Mouse (Mus musculus) MEL (cell line): ENCODE measurements around the gene Tubgcp6. TPM values are rescaled to one million over a fixed set of nuclear protein-coding genes. Genes with fewer than 3 reads are reported as not detected.

Source experiments
- DNase-seq: peaks from one replicate; pipeline ENCODE4 v3.0.0; 2011; ENCODE audit warnings: low read depth, low spot score
- H3K27ac ChIP-seq: 2 replicates; pipeline ENCODE4 v1.5.1; 2012; ENCODE audit warnings: low read depth, mild to moderate bottlenecking, control low read depth, low read length, moderate library complexity; ENCODE audit not compliant: control insufficient read depth
- H3K27me3 ChIP-seq, 2 experiments: fragments of 150-350 bp in 1 of 2; sonication (generic) in 1 of 2; 2 replicates each; pipeline ENCODE4 v1.6.1; 2012; ENCODE audit warnings: low read length in 2 of 2, mild to moderate bottlenecking in 2 of 2, improper control_type of control experiment in 1 of 2, moderate library complexity in 1 of 2; ENCODE audit not compliant: insufficient read depth in 2 of 2, control insufficient read depth in 1 of 2
- H3K36me3 ChIP-seq, 2 experiments: 2 replicates each; pipeline ENCODE4 v1.6.1; 2012 to 2014; ENCODE audit warnings: low read length in 2 of 2, improper control_type of control experiment in 1 of 2, inconsistent platforms in 1 of 2, mild to moderate bottlenecking in 1 of 2; ENCODE audit not compliant: insufficient read depth in 2 of 2, control insufficient read depth in 1 of 2
- H3K4me1 ChIP-seq, 2 experiments: fragments of 150-350 bp in 1 of 2; sonication (generic) in 1 of 2; 2 replicates each; pipeline ENCODE4 v1.6.1; 2012; ENCODE audit warnings: low read length in 2 of 2, improper control_type of control experiment in 1 of 2, mild to moderate bottlenecking in 1 of 2; ENCODE audit not compliant: insufficient read depth in 2 of 2, control insufficient read depth in 1 of 2
- H3K4me3 ChIP-seq, 2 experiments: fragments of 150-350 bp in 1 of 2; sonication (generic) in 1 of 2; 2 replicates each; pipeline ENCODE4 v1.5.1; 2012; ENCODE audit warnings: low read depth in 2 of 2, low read length in 2 of 2, mild to moderate bottlenecking in 2 of 2, moderate library complexity in 2 of 2, control low read depth in 1 of 2, improper control_type of control experiment in 1 of 2; ENCODE audit not compliant: control insufficient read depth in 1 of 2, insufficient read depth in 1 of 2
- H3K79me2 ChIP-seq: 2 replicates; pipeline ENCODE4 v1.6.1; 2012; ENCODE audit warnings: mild to moderate bottlenecking, low read length, moderate library complexity; ENCODE audit not compliant: control insufficient read depth, poor library complexity, insufficient read depth
- H3K9ac ChIP-seq: 2 replicates; pipeline ENCODE4 v1.6.1; 2012; ENCODE audit warnings: low read depth, mild to moderate bottlenecking, control low read depth, low read length, moderate library complexity; ENCODE audit not compliant: control insufficient read depth, poor library complexity, severe bottlenecking
- H3K9me3 ChIP-seq: fragments of 150-350 bp; sonication (generic); replicated peaks from 2 replicates; pipeline ENCODE4 v1.6.1; 2012; ENCODE audit warnings: mild to moderate bottlenecking, low read length, improper control_type of control experiment, moderate library complexity; ENCODE audit not compliant: insufficient read depth
- CHD1 ChIP-seq: IDR thresholded peaks from 2 replicates; pipeline ENCODE4 v1.6.1; 2012; ENCODE audit warnings: low read depth, mild to moderate bottlenecking, inconsistent platforms, low read length, improper control_type of control experiment
- ELF1 ChIP-seq: IDR thresholded peaks from 2 replicates; pipeline ENCODE4 v1.6.1; 2014; ENCODE audit warnings: low read depth, mild to moderate bottlenecking, inconsistent platforms, low read length, improper control_type of control experiment, moderate library complexity
- HCFC1 ChIP-seq: IDR thresholded peaks from 2 replicates; pipeline ENCODE4 v1.6.1; 2012; ENCODE audit warnings: low read depth, mild to moderate bottlenecking, inconsistent platforms, low read length, improper control_type of control experiment, moderate library complexity
- KAT2A ChIP-seq: conservative IDR thresholded peaks from 2 replicates; pipeline ENCODE4 v1.6.1; 2012; ENCODE audit warnings: low read depth, low read length, improper control_type of control experiment, inconsistent platforms
- MAFK ChIP-seq: IDR thresholded peaks from 2 replicates; pipeline ENCODE4 v1.6.1; 2011; ENCODE audit warnings: low read depth, mild to moderate bottlenecking, low read length, improper control_type of control experiment, borderline replicate concordance
- MAX ChIP-seq: IDR thresholded peaks from 2 replicates; pipeline ENCODE4 v1.6.1; 2011; ENCODE audit warnings: low read length, improper control_type of control experiment
- MXI1 ChIP-seq: IDR thresholded peaks from 2 replicates; pipeline ENCODE4 v1.6.1; 2011; ENCODE audit warnings: mild to moderate bottlenecking, low read depth, low read length, improper control_type of control experiment
- MYC ChIP-seq: IDR thresholded peaks from 2 replicates; pipeline ENCODE4 v1.6.1; 2011; ENCODE audit warnings: low read depth, mild to moderate bottlenecking, low read length, improper control_type of control experiment, moderate library complexity
- NELFE ChIP-seq: IDR thresholded peaks from 2 replicates; pipeline ENCODE4 v1.6.1; 2011; ENCODE audit warnings: low read depth, low read length, improper control_type of control experiment
- POLR2A ChIP-seq, 2 experiments: IDR thresholded peaks; 2 replicates each; pipeline ENCODE4 v1.6.1; 2011 to 2012; ENCODE audit warnings: low read length in 2 of 2, mild to moderate bottlenecking in 2 of 2, control low read depth in 1 of 2, improper control_type of control experiment in 1 of 2, low read depth in 1 of 2, moderate library complexity in 1 of 2; ENCODE audit not compliant: control insufficient read depth in 1 of 2, insufficient read depth in 1 of 2, poor library complexity in 1 of 2
- POLR2AphosphoS2 ChIP-seq: IDR thresholded peaks from 2 replicates; pipeline ENCODE4 v1.6.1; 2011; ENCODE audit warnings: low read length, improper control_type of control experiment
- SIN3A ChIP-seq: IDR thresholded peaks from 2 replicates; pipeline ENCODE4 v1.6.1; 2012; ENCODE audit warnings: low read length, improper control_type of control experiment, inconsistent platforms
- TCF12 ChIP-seq: IDR thresholded peaks from 2 replicates; pipeline ENCODE4 v1.6.1; 2014; ENCODE audit warnings: low read depth, mild to moderate bottlenecking, inconsistent platforms, low read length, improper control_type of control experiment, moderate library complexity
- ZMIZ1 ChIP-seq: IDR thresholded peaks from 2 replicates; pipeline ENCODE4 v1.6.1; 2012; ENCODE audit warnings: low read depth, mild to moderate bottlenecking, inconsistent platforms, low read length, improper control_type of control experiment, moderate library complexity
- ZNF384 ChIP-seq: IDR thresholded peaks from 2 replicates; pipeline ENCODE4 v1.6.1; 2012; ENCODE audit warnings: low read depth, mild to moderate bottlenecking, inconsistent platforms, low read length, improper control_type of control experiment
- polyA plus RNA-seq, 2 experiments: library from polyadenylated mRNA; stranded (reverse) in 1 of 2; unstranded in 1 of 2; fragments of >175 nt in 1 of 2; fragments of >200 nt in 1 of 2; gene quantifications; 2 replicates each; pipeline versions ENCODE4 v1.2.1 to v1.2.4; 2012; ENCODE audit warnings: low replicate concordance in 2 of 2, low read depth in 1 of 2; ENCODE audit not compliant: insufficient read length in 2 of 2, insufficient read depth in 1 of 2, missing spikeins in 1 of 2
- total RNA-seq: library from RNA; depleted of rRNA; stranded (reverse); fragments of 300-350 nt; gene quantifications from 2 replicates; pipeline ENCODE4 v1.2.3, GENCODE M21; 2012

The Tubgcp6 gene
- total and polyA plus RNA-seq, 3 experiments: 17.5 to 25.3 TPM; not detected in 1

DNA sequence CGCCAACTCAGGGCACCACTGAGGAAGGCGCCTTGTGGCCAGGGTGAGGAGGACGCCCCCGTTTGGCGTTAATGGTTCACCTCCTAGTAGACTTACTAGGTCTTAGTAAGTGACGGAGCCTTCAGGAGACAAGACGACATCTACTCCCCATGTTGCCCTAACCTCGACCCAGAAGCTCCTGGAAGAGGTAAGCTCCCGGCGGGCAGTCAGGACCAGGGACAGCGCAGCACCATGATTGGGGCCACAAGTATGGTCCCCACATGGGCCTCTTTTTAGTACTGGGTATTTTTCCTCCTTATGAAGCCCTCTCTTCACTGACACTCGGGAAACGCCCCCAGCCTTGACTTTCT lies 27.1 kb upstream of the Tubgcp6 start:
- Histone ChIP-seq H3K27ac (no peak overlapping the region), H3K9ac (no peak overlapping the region), H3K9me3 (no peaks in the 10 kb centered on the region), H3K4me1 (no peaks in the 10 kb centered on the region), H3K79me2 (no peaks in the 10 kb centered on the region), H3K27me3 (peaks cover 0 to 1% of the 10 kb centered on the region in 2 experiments; a peak in 1 of 4 replicates), H3K36me3 (no peaks in the 10 kb centered on the region), H3K4me3 (no peak overlapping the region)
- peak; percentile 70 for TF ChIP-seq MXI1
- no peak for TF ChIP-seq ELF1
- TF ChIP-seq SIN3A: peak; percentile 65
- DNase-seq: peak; percentile 69

DNA sequence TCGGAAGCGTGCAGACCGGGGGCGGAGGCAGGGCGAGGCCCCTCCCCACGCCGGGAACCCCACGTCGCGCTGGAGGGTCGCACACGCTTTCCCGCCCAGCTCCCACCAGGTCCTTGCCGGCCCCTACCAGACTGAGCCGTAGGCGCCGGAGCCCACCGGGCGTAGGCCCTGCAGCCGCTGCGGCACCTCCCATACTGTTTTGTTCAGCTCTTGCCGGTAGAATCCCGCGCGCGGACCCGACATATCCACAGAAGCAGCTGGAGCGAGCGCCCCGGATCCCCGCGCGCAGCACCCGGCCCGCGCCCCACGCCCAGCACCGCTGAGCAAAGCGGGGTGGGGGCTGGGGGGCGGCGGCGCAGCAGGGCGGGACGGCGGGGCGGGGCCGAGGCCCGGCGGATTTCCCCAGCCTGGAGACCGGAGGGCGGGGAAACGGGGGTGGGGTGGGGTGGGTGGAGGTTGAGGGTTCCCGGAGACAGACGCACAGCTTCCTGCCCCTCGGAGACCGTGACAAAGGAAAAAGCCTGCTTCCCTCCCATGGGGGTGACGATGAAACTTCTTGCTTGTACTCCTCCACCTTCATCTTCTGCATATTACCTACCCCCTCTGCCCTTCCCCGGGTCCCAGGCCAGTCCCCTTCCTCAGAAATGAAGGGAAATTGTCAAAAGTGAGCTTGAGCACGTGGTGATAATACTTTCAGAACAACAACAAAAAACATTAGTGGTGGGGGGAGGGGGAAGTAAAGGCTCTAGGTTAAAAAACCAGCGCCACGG lies 26.5 kb upstream of the Tubgcp6 start, which contains the start of gene Mapk11:
Mapk11 (minus strand) TSS at position 358 of the 770 bp plus-strand sequence.
- TF ChIP-seq HCFC1: no peak
- TF ChIP-seq KAT2A: no peak
- TF ChIP-seq NELFE: no peak
- TF ChIP-seq CHD1: no peak
- TF ChIP-seq MAFK: no peak
- no peak for TF ChIP-seq MXI1
- no peak for TF ChIP-seq MAX
- TF ChIP-seq ZMIZ1: no peak
- no peak for TF ChIP-seq POLR2A (IDR thresholded peaks at IDR 0.05; ENCODE audit: control insufficient read depth in 1 of 2, insufficient read depth in 1 of 2, low read depth in 1 of 2, low read length in 2 of 2, poor library complexity in 1 of 2)
- no peak for TF ChIP-seq ZNF384
- TF ChIP-seq MYC: no peak
- no peak for TF ChIP-seq POLR2AphosphoS2
- no peak for TF ChIP-seq TCF12
- TF ChIP-seq, all 39 proteins: peak for 0
- Histone ChIP-seq H3K27ac (no peak within 1 kb of the TSS), H3K36me3 (no peaks in the 10 kb centered on the region), H3K9me3 (no peaks in the 10 kb centered on the region), H3K4me1 (no peaks in the 10 kb centered on the region), H3K9ac (no peak within 1 kb of the TSS; the same call in 1 of the 2 replicates), H3K27me3 (0 out of 4 replicates have a peak, but pooled peaks cover 0 to 1% of the 10 kb centered on the region in 2 experiments), H3K4me3 (peak within 1 kb of the TSS in 1 of 2 experiments; percentile 25; a peak in 1 of 4 replicates), H3K79me2 (no peaks in the 10 kb centered on the region)
- no peak for DNase-seq
